Mouse (Mus musculus) myocyte (in vitro differentiated cells): ENCODE measurements around the gene Ifitm10.

Experiments used
- CEBPB ChIP-seq: IDR thresholded peaks from 2 replicates; pipeline ENCODE4 v1.6.1; 2011; ENCODE audit warnings: mild to moderate bottlenecking, moderate library complexity; ENCODE audit not compliant: poor library complexity, insufficient read depth, severe bottlenecking
- E2F4 ChIP-seq: IDR thresholded peaks from one replicate; pipeline ENCODE4 v1.6.1; 2011; ENCODE audit warnings: mild to moderate bottlenecking, control low read depth, moderate library complexity; ENCODE audit not compliant: insufficient read depth
- MAX ChIP-seq: IDR thresholded peaks from one replicate; pipeline ENCODE4 v1.6.1; 2011; ENCODE audit warnings: low read depth, mild to moderate bottlenecking, control low read depth
- MYOD1 ChIP-seq, 3 experiments: IDR thresholded peaks; one replicate each; pipeline ENCODE4 v1.6.1; 2011; ENCODE audit warnings: control low read depth in 2 of 3, low read depth in 2 of 3, mild to moderate bottlenecking in 2 of 3, moderate library complexity in 1 of 3; ENCODE audit not compliant: insufficient read length in 2 of 3, control insufficient read depth in 1 of 3
- MYOG ChIP-seq, 3 experiments: IDR thresholded peaks; one replicate each; pipeline ENCODE4 v1.6.1; 2011; ENCODE audit warnings: control low read depth in 2 of 3, low read depth in 2 of 3, mild to moderate bottlenecking in 2 of 3; ENCODE audit not compliant: insufficient read length in 2 of 3, control insufficient read depth in 1 of 3, insufficient read depth in 1 of 3
- POLR2A ChIP-seq: IDR thresholded peaks from one replicate; pipeline ENCODE4 v1.6.1; 2011; ENCODE audit warnings: low read depth, mild to moderate bottlenecking, control low read depth, moderate library complexity; ENCODE audit not compliant: insufficient read length
- POLR2AphosphoS2 ChIP-seq: IDR thresholded peaks from one replicate; pipeline ENCODE4 v1.6.1; 2011; ENCODE audit warnings: low read depth, control low read depth; ENCODE audit not compliant: insufficient read length
- REST ChIP-seq: IDR thresholded peaks from one replicate; pipeline ENCODE4 v1.6.1; 2011; ENCODE audit warnings: mild to moderate bottlenecking, control low read depth, moderate library complexity; ENCODE audit not compliant: insufficient read depth, insufficient read length
- SRF ChIP-seq: IDR thresholded peaks from one replicate; pipeline ENCODE4 v1.6.1; 2011; ENCODE audit warnings: low read depth; ENCODE audit not compliant: control insufficient read depth, insufficient read length
- TCF12 ChIP-seq: IDR thresholded peaks from one replicate; pipeline ENCODE4 v1.6.1; 2011; ENCODE audit warnings: mild to moderate bottlenecking, control low read depth; ENCODE audit not compliant: poor library complexity, insufficient read depth, severe bottlenecking
- USF1 ChIP-seq: IDR thresholded peaks from one replicate; pipeline ENCODE4 v1.6.1; 2011; ENCODE audit warnings: low read depth, mild to moderate bottlenecking, control low read depth, moderate library complexity

GRCm38 (mm10) chr7:142354661-142355233, 18.8 kb downstream of the Ifitm10 start:
- TF ChIP-seq MAX (no peak), POLR2AphosphoS2 (no peak), USF1 (no peak), POLR2A (no peak), MYOG (IDR thresholded peaks at IDR 0.05; ENCODE audit: control insufficient read depth in 1 of 3, insufficient read depth in 1 of 3, insufficient read length in 2 of 3, low read depth in 2 of 3) (no peak), CEBPB (no peak), TCF12 (no peak), REST (no peak), E2F4 (no peak), MYOD1 (IDR thresholded peaks at IDR 0.05; ENCODE audit: control insufficient read depth in 1 of 3, insufficient read length in 2 of 3, low read depth in 2 of 3) (no peak), SRF (no peak)
